Mouse (Mus musculus) spleen, adult 2 months (tissue): ENCODE results near the gene Prr5l. TPM values are rescaled to one million over a fixed set of nuclear protein-coding genes. Genes with fewer than 3 reads are reported as not detected.

Source experiments
- DNase-seq, 2 experiments: peaks; one replicate each; pipeline versions ENCODE4 v3.0.0 to v3.0.0-alpha.2; 2012 to 2021; ENCODE audit warnings: low spot score in 2 of 2, low read depth in 1 of 2
- H3K27ac ChIP-seq: fragments of 200-500 bp; 2 replicates; pipeline ENCODE4 v1.5.1; 2012; ENCODE audit warnings: low read length, inconsistent platforms; ENCODE audit not compliant: insufficient read depth
- H3K27me3 ChIP-seq: fragments of 200-500 bp; 2 replicates; pipeline ENCODE4 v1.6.1; 2012; ENCODE audit warnings: mild to moderate bottlenecking, moderate library complexity, low read length, inconsistent platforms; ENCODE audit not compliant: control insufficient read depth, insufficient read depth
- H3K36me3 ChIP-seq: fragments of 200-500 bp; 2 replicates; pipeline ENCODE4 v1.6.1; 2012; ENCODE audit warnings: mild to moderate bottlenecking, low read length, inconsistent platforms; ENCODE audit not compliant: control insufficient read depth, insufficient read depth
- H3K4me1 ChIP-seq: fragments of 200-500 bp; 2 replicates; pipeline ENCODE4 v1.6.1; 2011; ENCODE audit warnings: inconsistent platforms; ENCODE audit not compliant: control insufficient read depth, insufficient read depth, insufficient read length
- H3K4me3 ChIP-seq: fragments of 200-500 bp; 2 replicates; pipeline ENCODE4 v1.5.1; 2011; ENCODE audit warnings: mild to moderate bottlenecking, inconsistent platforms; ENCODE audit not compliant: insufficient read depth, insufficient read length; ENCODE audit errors: extremely low read depth
- CTCF ChIP-seq: fragments of 200-500 bp; IDR thresholded peaks from 2 replicates; pipeline ENCODE4 v1.5.1; 2011; ENCODE audit warnings: mild to moderate bottlenecking, inconsistent platforms; ENCODE audit not compliant: insufficient read depth, insufficient read length, insufficient replicate concordance; ENCODE audit errors: extremely low read depth
- POLR2A ChIP-seq: fragments of 200-500 bp; IDR thresholded peaks from 2 replicates; pipeline ENCODE4 v1.6.1; 2011; ENCODE audit warnings: low read depth, low read length, inconsistent platforms
- WGBS: fragments of 180-500 bp; shearing (Covaris S2); methylation state at CpG from one replicate; pipeline ENCODE4 v1.1.7; 2018; 5-methylcytosine and 5-hydroxymethylcytosine counted together
- polyA plus RNA-seq: library from polyadenylated mRNA; depleted of rRNA; stranded (reverse); fragments of >200 nt; gene quantifications from 2 replicates; pipeline ENCODE4 v1.2.3, GENCODE M21; 2012

The Prr5l gene
- polyA plus RNA-seq, 1 experiment = 6.1 TPM

DNA sequence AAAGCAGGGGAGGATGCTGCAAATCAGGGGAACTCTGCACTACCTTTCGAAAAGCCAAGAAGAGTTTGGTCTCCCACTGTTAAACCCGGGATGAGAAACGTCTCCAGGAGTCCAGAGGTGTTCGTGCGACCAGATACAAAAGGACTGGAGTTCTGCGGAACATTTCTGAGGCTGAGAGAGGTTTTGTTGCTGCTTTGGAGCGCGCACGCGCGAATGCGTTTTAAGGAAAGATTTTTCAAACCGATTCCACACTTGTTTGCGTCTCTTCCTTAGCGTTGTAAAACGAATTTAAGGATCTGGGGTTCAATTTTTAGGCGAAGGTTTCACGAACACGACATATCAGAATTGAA, 85.0 kb downstream of the Prr5l start:
- Histone ChIP-seq H3K4me3 (peak overlapping the region; percentile 46; the same call in 1 of the 2 replicates), H3K4me1 (peaks cover 7% of the 10 kb centered on the region; the same call in 1 of the 2 replicates), H3K27ac (peak overlapping the region; percentile 12; the same call in 1 of the 2 replicates), H3K27me3 (peaks cover 5% of the 10 kb centered on the region; the same call in 1 of the 2 replicates), H3K36me3 (no peaks in the 10 kb centered on the region)
- no peak for TF ChIP-seq POLR2A
- TF ChIP-seq CTCF = no peak
- WGBS = 6% methylated on average over 19 of the region's 19 CpGs
- no peak for DNase-seq

DNA sequence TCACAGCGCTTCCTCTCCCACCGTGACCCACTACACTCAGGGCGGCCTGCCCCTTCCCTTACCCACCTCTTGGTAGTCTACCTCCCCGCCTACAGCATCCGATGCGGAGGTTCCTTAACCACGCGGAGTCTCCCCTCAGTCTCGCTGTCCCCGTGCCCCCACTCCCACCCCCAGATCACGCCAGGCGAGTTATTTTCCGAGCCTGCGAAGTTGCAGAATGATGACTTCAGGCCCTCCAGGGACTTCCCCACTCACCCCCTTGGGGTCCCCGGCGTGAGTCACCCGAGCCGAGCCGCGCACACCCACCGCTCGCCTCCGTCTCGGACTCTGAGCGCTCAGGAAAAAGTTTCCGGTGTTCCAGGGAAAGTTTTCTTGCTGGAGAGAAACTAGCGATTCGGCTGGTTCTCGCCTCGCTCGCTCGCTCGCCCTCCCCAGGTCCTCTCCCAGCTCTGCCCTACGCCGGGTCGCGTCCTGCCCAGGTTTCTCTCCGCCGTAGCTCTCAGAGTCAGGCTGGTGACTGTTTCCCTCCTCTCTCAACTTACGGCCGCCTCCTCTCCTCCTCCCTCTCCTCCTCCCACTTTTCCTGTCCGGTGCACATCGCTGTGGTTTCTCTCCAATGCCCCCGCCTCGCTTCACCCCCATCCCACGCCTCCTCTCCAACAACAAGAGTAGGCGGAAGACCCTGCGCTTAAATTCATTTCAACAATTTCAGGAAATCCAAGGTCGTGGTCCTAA, 85.5 kb downstream of the Prr5l start:
- DNase-seq = peak in 1 of 2 experiments; percentile 2
- H3K4me3 ChIP-seq = peak overlapping the region; percentile 46
- peak overlapping the region; percentile 31 for H3K27ac ChIP-seq
- H3K4me1 ChIP-seq = peaks cover 7% of the 10 kb centered on the region; the same call in 1 of the 2 replicates
- 1% methylated on average over 48 of the region's 49 CpGs for WGBS
- no peak for TF ChIP-seq POLR2A
- no peak for TF ChIP-seq CTCF
- no peaks in the 10 kb centered on the region for H3K36me3 ChIP-seq
- peaks cover 5% of the 10 kb centered on the region; the same call in 1 of the 2 replicates for H3K27me3 ChIP-seq

DNA sequence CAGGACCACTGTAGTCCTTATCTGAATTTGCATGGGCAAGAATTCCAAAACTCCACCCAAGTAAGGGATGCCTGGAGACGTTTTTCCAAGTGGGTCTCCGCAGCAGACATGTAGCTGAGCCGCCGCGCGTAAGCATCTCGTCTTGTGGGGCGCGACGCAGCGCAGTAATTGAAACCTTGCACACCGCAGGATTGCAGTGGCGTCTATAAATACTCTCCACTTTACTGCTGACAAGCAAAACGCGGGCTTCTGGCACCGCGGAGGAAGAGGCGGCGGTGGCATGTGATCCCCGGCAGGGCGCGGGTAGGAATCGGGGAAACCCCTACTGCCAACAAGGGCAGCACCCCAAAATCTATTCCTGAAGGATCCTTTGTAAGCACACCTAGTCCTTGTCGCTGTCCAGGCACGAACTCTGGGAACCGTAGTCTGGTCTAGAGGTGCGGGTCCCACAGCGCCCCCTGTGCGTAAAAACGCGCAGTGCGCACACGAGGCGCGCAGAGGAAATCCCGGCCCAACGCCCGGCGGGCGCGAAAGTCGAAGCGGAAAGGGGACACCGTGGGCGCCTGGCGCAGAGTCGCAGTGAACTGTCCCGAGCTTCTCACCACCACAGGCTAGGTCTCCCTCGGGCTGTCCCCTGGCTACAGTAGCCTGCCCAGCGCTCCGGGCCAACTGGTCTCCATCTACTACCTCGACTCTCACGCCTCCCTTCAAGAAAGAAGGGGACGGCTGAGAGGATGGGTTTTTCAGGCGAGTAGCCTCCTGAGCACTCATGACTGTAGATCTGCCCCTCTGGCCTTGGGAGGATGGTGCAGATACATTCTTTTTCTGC, 86.3 kb downstream of the Prr5l start:
- Histone ChIP-seq H3K4me3 (peak overlapping the region; percentile 46), H3K27me3 (peaks cover 5% of the 10 kb centered on the region; the same call in 1 of the 2 replicates), H3K36me3 (no peaks in the 10 kb centered on the region), H3K27ac (no peak overlapping the region), H3K4me1 (peaks cover 7% of the 10 kb centered on the region; the same call in 1 of the 2 replicates)
- TF ChIP-seq CTCF = peak; percentile 47; the same call in 1 of the 2 replicates
- no peak for TF ChIP-seq POLR2A
- WGBS = 2% methylated on average over 55 of the region's 55 CpGs
- peak; percentile 31 to 34 for DNase-seq

DNA sequence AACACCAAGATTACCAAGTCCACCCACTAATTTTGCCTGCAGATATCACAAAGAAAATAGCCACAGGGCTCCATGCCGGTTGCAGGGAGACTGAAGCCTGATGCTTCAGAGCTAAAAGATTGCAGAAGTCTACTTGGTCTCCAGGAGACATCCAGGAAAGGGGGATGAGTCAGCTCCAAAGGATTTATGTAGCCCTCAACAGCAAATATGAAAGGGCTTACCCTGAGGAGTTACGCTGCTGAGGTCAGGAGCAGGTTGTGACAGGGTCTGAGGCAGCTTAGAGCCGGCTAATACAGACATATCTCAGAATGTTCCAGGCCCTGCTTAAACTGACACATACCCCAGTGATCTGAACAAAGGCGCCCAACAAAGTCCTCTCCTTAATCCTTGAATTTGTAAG, 90.7 kb downstream of the Prr5l start:
- 89% methylated on average over 4 of the region's 4 CpGs for WGBS
- H3K4me1 ChIP-seq = peaks cover 5% of the 10 kb centered on the region; the same call in 1 of the 2 replicates
- H3K4me3 ChIP-seq = no peak overlapping the region

DNA sequence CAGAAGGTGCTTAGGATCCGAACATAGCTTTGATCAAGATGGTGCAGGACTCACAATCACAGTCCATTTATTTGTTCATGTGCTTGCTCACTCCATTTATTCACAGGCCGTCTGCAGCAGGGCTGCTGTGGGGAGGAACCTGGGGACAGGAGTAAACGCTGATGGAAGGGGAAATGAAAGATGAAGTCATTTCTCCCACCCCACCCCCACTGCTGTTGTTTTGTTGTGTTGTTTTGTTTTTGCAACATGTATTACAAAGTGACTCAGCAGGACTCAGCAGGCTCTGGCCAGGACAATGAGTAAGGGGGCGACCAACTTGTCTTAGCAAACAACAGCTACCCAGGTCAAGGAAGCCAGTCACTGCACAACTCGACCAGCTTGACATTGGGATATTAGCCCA, 99.6 kb downstream of the Prr5l start:
- no peaks in the 10 kb centered on the region for H3K36me3 ChIP-seq
- H3K27ac ChIP-seq = no peak overlapping the region
- 69% methylated on average over 5 of the region's 5 CpGs for whole genome bisulfite sequencing
- DNase-seq = no peak
- H3K4me1 ChIP-seq = peaks cover 3% of the 10 kb centered on the region; the same call in 1 of the 2 replicates
- H3K4me3 ChIP-seq = no peak overlapping the region
- TF ChIP-seq CTCF = no peak
- no peak for TF ChIP-seq POLR2A
- H3K27me3 ChIP-seq = no peaks in the 10 kb centered on the region

More for the DNA sequence above, 90.7 kb downstream of the Prr5l start:
- Histone ChIP-seq H3K36me3 (no peaks in the 10 kb centered on the region), H3K27me3 (peaks cover 2% of the 10 kb centered on the region; the same call in 1 of the 2 replicates), H3K27ac (no peak overlapping the region)
- DNase-seq = no peak
- no peak for TF ChIP-seq CTCF
- TF ChIP-seq POLR2A = no peak

DNA sequence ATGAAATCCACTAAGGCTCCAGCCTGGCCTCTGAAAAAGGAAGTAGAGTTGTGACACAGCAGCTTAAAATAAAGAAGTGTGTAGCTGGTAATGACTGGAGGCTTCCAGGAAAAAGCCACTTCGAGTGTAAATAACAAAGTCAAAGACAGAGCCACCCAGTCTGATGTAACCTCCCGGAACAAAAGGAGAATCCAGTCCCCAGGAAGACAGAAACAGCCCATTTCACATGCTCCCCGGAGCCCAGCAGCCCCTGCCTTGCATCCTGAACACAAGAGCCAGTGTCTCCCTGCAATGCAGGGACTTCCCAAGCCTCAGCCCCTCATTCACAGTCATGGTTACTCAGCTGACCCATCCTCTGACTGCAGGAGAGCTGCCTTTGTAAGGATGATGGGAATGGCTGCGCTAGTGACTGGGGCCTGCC, 101.5 kb downstream of the Prr5l start:
- TF ChIP-seq POLR2A (no peak), CTCF (no peak)

More for the DNA sequence above, 101.5 kb downstream of the Prr5l start:
- Histone ChIP-seq H3K27me3 (no peaks in the 10 kb centered on the region), H3K4me3 (no peak overlapping the region), H3K4me1 (peaks cover 3% of the 10 kb centered on the region; the same call in 1 of the 2 replicates), H3K27ac (peak overlapping the region; percentile 50), H3K36me3 (no peaks in the 10 kb centered on the region)
- WGBS = 25% methylated on average over 4 of the region's 4 CpGs
- no peak for DNase-seq
